Mouse (Mus musculus): ENCODE data around the gene U2af2. TPM values are rescaled to one million over a fixed set of nuclear protein-coding genes. Genes with fewer than 3 reads are reported as not detected.

Gene U2af2
- polyA plus RNA-seq, 1 experiment from 2014 or later, result 166 TPM

DNA sequence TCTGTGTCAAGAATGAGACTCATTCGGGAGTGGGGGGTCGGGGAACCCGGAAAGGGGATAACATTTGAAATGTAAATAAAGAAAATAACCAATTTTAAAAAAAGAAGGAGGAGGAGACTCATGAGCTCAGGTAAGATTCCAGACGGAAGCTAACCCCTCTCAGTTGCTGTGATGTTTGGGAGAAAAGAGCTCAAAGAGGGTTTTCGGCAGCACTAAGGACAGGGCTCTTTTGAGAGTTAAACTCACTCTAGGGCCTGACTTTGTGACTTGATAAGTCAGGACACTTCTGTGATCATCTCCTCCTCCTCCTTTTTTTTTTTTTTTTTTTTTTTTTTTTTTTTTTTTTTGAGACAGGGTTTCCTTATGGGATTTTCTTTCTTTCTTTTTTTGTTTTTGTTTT is 23.0 kb upstream of the U2af2 start:
- H3K9ac ChIP-seq, result peak overlapping the region; percentile 74; the same call in 1 of the 2 replicates
- H3K9me3 ChIP-seq, result no peaks in the 10 kb centered on the region
- H3K4me1 ChIP-seq, result peaks cover 21% of the 10 kb centered on the region
- H3K4me3 ChIP-seq (replicated peaks), result peak overlapping the region; percentile 66
- no peaks in the 10 kb centered on the region for H3K27me3 ChIP-seq
- H3K4me2 ChIP-seq, result peak overlapping the region; percentile 54
- 43% methylated on average over 5 of the region's 5 CpGs for WGBS
- H3K27ac ChIP-seq, result 0 out of 2 replicates have a peak overlapping the region, but pooled peaks have one; percentile 98
- ATAC-seq (ENCODE audit: low FRiP score), result no peak
- H3K36me3 ChIP-seq (replicated peaks), result peaks cover 32% of the 10 kb centered on the region

DNA sequence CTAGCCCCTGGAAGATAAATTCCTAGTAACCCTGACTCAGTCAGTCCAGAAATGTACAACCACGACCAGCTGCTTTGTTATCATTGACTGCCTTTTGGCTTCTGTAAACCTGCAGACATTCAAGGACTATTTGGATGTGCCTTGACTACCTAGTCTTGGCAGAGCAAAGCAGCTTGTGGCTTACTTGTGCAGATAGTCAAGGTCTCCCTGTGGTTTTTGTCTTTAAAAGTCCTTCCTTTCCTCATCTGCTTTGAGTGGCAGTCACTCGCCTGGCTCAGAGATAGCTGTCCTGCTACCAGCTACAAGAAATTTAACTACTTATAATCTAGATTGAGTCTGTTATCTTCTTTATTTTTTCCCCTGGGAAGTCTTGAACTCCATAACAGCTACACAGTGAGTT is 17.0 kb upstream of the U2af2 start:
- no peak for ATAC-seq (ENCODE audit: low FRiP score)
- WGBS, result 75% methylated on average over 2 of the region's 2 CpGs

DNA sequence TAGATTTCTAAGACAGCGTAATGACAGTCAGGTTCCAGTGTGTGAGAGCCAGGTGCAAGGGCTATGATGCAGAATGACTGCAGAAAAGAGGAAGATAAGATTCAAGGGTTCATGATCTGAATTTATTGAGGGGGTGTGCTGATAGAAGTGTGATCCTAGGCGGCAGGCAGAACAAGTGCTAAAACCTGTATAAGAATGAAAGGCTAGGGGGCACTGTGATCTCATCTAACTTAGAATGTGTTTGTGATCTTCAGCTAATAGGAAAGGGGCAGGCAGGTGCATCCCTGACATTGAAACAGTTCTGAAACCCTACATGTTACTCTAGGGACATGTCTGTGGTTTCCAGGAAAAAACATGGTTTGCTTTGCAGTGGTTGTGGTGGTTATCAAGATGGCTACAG is 15.8 kb upstream of the U2af2 start:
- H3K4me3 ChIP-seq (replicated peaks), result no peak overlapping the region
- no peak overlapping the region for H3K27ac ChIP-seq
- H3K9me3 ChIP-seq, result no peaks in the 10 kb centered on the region
- H3K9ac ChIP-seq, result no peak overlapping the region
- WGBS, result 73% methylated on average over 2 of the region's 2 CpGs
- peaks cover 7% of the 10 kb centered on the region for H3K4me1 ChIP-seq
- H3K4me2 ChIP-seq, result no peak overlapping the region
- peaks cover 5% of the 10 kb centered on the region; the same call in 1 of the 2 replicates for H3K36me3 ChIP-seq (replicated peaks)
- no peak for ATAC-seq (ENCODE audit: low FRiP score)
- H3K27me3 ChIP-seq, result 0 out of 2 replicates have a peak, but pooled peaks cover 3% of the 10 kb centered on the region

More for the DNA sequence above, 17.0 kb upstream of the U2af2 start:
- no peaks in the 10 kb centered on the region for H3K9me3 ChIP-seq
- H3K4me2 ChIP-seq, result no peak overlapping the region
- H3K9ac ChIP-seq, result no peak overlapping the region
- H3K4me3 ChIP-seq (replicated peaks), result no peak overlapping the region
- H3K36me3 ChIP-seq (replicated peaks), result peaks cover 6% of the 10 kb centered on the region
- H3K27ac ChIP-seq, result no peak overlapping the region
- H3K27me3 ChIP-seq, result 0 out of 2 replicates have a peak, but pooled peaks cover 3% of the 10 kb centered on the region
- 0 out of 2 replicates have a peak, but pooled peaks cover under 1% of the 10 kb centered on the region for H3K4me1 ChIP-seq

DNA sequence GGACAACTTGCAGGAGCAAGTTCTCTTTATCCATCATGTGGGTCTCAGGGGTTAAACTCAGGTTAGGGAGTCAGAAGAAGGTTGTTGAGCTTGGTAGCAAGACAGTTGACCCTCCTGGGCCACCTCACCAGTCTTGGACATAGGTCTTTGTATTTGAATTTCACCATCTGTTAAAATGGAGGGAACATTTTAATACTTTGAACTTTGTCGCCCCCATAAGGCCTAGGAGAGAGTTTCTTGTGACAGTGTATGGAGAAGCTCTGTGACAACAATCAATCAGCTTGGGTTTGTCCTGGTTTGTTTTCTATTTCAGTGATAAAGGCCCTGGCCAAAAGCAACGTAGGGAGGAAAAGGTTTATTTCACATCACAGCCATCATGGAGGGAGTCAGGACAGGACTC is 14.6 kb upstream of the U2af2 start:
- 34% methylated on average over 2 of the region's 2 CpGs for WGBS
- Histone ChIP-seq H3K27ac (no peak overlapping the region), H3K27me3 (peaks cover 9% of the 10 kb centered on the region), H3K4me3 (replicated peaks) (no peak overlapping the region), H3K36me3 (replicated peaks) (no peaks in the 10 kb centered on the region), H3K9me3 (no peaks in the 10 kb centered on the region), H3K9ac (no peak overlapping the region), H3K4me2 (no peak overlapping the region), H3K4me1 (peaks cover 12% of the 10 kb centered on the region)
- ATAC-seq (ENCODE audit: low FRiP score), result no peak

DNA sequence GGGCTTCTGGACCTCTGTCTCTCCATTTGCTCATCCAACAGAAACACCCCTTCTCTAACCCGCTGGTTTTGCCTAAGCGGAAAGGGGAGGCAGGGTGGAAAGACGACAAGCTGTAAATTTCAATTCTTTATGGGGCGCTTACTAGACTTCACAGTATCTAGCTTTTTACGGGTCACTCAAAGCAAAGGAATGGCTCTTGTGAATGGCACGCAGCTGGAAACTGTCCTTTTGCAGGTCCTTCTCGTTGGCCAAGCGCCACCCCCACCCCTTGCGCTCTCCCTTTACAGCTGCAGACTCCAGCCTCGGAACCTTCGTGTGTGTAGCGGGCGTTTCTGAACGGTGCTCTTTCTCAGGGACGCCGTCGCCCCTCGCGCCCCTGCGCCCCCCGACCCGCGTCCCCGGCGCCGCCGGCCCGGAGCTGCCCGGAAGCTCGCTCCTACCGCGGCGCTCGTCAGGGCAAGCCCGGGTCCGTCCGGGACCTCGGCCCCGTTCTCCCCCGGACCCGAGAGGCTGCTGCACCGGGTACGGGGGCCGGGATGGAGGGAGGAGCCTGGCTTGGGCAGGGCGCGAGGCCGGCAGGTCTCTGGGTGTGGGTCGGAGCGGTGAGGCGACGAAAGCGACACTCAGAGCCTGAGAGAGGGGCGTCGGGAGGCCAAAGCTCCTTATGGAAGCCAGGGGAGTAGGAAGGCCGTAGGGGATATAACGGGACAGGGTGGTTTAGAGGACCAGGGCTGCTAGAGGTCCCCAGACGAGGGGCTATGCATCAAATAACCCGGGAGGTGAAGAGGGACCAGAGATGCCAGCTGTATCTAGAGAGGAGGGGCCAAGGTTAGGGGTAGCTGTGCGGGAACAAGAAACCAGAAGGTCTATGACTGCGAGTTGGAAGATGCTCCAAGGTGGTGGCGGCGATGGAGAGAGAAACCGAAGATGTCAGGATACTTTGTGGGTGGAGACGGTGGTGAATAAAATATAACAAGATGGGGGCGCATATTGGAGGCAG is 10.4 kb upstream of the U2af2 start, which contains the start of gene Zfp580:
Zfp580 (plus strand) TSS at position 346 of the 1,000 bp plus-strand sequence.
- peak within 1 kb of the TSS; percentile 80 for H3K27ac ChIP-seq
- peaks cover 51% of the 10 kb centered on the region for H3K27me3 ChIP-seq
- peak; percentile 84 for ATAC-seq (ENCODE audit: low FRiP score)
- peak within 1 kb of the TSS; percentile 79 for H3K4me3 ChIP-seq (replicated peaks)
- peak within 1 kb of the TSS; percentile 82 for H3K4me2 ChIP-seq
- H3K4me1 ChIP-seq, result peaks cover 35% of the 10 kb centered on the region
- H3K36me3 ChIP-seq (replicated peaks), result no peaks in the 10 kb centered on the region
- 2% methylated on average over 64 of the region's 65 CpGs for WGBS
- peak within 1 kb of the TSS; percentile 89 for H3K9ac ChIP-seq
- H3K9me3 ChIP-seq, result no peaks in the 10 kb centered on the region

DNA sequence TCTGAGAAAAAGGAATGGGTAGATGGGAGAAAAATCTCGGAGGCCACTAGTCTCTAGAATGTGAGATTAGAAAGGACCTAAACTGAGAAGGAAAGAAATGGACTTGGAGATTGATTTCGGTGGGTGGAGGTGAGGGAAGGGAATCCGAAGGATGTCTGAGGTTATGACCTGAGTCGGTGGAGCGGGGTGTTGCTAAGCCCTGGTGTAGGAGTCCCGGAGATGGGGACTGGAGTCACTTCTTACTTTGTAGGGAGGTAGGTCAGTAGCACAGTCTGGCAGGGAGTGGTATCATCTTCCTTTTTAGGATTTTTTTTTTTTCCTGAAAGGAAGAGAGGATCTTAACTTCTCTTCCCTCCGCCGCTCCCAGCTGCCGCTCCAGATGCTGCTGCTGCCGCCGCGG is 9.5 kb upstream of the U2af2 start:
- no peak for ATAC-seq (ENCODE audit: low FRiP score)
- H3K36me3 ChIP-seq (replicated peaks), result no peaks in the 10 kb centered on the region
- peak overlapping the region; percentile 79 for H3K4me3 ChIP-seq (replicated peaks)
- no peaks in the 10 kb centered on the region for H3K9me3 ChIP-seq
- H3K27me3 ChIP-seq, result peaks cover 60% of the 10 kb centered on the region
- WGBS, result 3% methylated on average over 12 of the region's 12 CpGs
- no peak overlapping the region for H3K27ac ChIP-seq
- H3K4me2 ChIP-seq, result peak overlapping the region; percentile 82
- peak overlapping the region; percentile 89 for H3K9ac ChIP-seq
- H3K4me1 ChIP-seq, result peaks cover 44% of the 10 kb centered on the region

DNA sequence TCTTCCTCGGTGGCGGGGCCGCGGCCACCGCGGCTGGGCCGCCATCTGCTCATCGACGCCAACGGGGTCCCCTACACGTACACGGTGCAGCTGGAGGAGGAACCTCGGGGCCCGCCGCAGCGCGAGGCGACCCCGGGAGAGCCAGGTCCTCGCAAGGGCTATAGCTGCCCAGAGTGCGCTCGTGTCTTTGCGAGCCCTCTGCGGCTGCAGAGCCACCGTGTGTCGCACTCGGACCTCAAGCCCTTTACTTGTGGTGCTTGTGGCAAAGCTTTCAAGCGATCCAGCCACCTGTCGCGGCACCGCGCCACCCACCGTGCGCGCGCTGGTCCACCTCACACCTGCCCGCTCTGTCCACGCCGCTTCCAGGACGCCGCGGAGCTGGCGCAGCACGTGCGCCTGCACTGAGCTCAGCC is 9.0 kb upstream of the U2af2 start:
- Histone ChIP-seq H3K4me3 (replicated peaks) (peak overlapping the region; percentile 79), H3K9me3 (no peaks in the 10 kb centered on the region), H3K27ac (no peak overlapping the region), H3K4me1 (peaks cover 44% of the 10 kb centered on the region), H3K36me3 (replicated peaks) (no peaks in the 10 kb centered on the region), H3K27me3 (peaks cover 65% of the 10 kb centered on the region), H3K4me2 (peak overlapping the region; percentile 82), H3K9ac (peak overlapping the region; percentile 56)
- no peak for ATAC-seq (ENCODE audit: low FRiP score)
- WGBS, result 2% methylated on average over 45 of the region's 45 CpGs

DNA sequence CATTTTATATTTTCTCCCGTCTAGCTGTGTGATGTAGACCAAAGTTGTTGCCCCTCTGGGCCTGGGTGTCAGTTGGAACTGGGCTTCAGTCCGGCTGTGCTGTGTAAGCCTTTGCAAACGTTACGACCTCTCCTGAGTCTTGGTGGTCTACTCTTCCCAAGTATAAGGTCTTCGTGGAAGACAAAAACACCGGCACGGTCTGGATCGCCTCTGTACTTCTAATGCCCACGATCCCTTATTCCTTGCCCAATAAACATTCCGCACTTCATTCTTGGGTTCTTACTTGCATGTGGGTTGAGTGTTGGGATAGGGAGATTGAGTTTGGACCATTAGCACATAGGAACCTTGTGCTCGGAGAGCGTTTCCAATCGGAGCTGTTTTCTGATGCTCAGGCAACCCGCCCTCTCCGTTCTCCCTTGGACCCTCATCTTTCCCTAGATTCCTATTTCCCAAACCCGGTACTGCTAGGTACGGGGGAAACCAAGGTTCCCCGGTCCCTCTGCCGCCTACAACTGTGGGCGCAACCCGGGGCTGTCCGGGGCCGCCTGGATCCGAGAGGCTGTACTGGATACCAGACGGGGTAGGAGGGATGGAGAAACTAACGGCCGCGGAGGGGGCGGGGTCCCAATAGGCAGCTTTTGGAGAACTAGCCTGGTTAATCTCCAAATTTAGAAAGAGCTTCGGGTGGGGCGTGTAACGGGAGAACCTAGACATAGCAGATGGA is 8.3 kb upstream of the U2af2 start:
- peaks cover 72% of the 10 kb centered on the region for H3K27me3 ChIP-seq
- H3K9me3 ChIP-seq, result no peaks in the 10 kb centered on the region
- ATAC-seq (ENCODE audit: low FRiP score), result no peak
- peak overlapping the region; percentile 82 for H3K4me2 ChIP-seq
- H3K27ac ChIP-seq, result no peak overlapping the region
- peaks cover 44% of the 10 kb centered on the region for H3K4me1 ChIP-seq
- WGBS, result 9% methylated on average over 32 of the region's 32 CpGs
- H3K9ac ChIP-seq, result peak overlapping the region; percentile 56; the same call in 1 of the 2 replicates
- peak overlapping the region; percentile 79 for H3K4me3 ChIP-seq (replicated peaks)
- H3K36me3 ChIP-seq (replicated peaks), result no peaks in the 10 kb centered on the region

DNA sequence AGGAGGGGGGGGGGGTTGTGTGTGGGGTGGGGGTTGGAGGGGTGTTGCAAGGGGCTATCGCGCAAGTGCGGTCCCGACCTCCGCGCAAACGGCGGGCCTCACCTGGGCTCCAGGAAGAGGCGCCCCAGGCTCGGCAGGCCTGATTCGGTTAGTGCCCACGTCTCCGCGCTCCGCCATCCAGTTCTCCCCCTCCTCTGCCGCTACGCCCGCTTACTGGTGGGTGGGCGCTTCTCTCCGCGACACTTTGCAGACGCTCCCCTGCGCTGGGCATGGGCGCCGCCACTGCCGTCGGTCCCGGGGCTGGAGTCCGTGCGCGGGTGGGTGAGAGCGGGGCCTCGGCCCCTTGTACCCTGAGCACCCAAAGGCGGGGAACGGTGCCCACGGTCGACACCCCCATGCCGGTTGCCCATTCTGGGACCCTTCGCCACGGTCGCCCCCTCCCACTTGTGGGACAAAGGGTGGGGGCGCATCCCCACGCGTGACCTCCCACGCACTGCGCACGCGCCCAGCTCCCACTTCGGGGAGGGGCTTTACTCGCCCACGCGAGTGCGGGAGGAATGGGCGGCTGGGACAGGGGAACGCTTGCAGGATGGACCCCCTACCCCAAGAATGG is 5.2 kb upstream of the U2af2 start:
- H3K36me3 ChIP-seq (replicated peaks), result no peaks in the 10 kb centered on the region
- peak overlapping the region; percentile 70 for H3K4me2 ChIP-seq
- WGBS, result 2% methylated on average over 49 of the region's 55 CpGs
- H3K4me1 ChIP-seq, result peaks cover 50% of the 10 kb centered on the region
- H3K9me3 ChIP-seq, result no peaks in the 10 kb centered on the region
- H3K4me3 ChIP-seq (replicated peaks), result peak overlapping the region; percentile 48
- H3K27ac ChIP-seq, result no peak overlapping the region
- H3K9ac ChIP-seq, result peak overlapping the region; percentile 71
- no peak for ATAC-seq (ENCODE audit: low FRiP score)
- H3K27me3 ChIP-seq, result peaks cover 70% of the 10 kb centered on the region

DNA sequence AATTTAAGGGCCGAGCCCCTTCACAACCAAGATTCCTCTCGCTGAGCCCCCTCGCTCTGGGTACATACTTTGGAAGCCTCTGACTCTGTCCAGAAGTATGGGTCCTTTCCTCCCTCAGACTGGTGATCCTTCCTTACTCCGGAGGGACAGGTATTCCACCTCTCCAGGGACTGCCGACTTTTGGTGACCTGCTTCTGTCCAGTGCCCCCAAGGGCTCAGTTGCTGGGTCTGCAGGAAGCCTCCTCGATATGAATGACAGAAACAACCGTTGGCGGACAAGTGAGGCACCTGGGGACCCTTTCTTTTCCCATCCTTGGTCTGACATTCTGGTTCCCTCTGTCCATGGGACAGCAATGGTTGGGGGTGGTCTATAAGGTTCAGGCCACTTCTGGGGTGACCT is 4.6 kb upstream of the U2af2 start:
- no peak overlapping the region for H3K27ac ChIP-seq
- peak overlapping the region; percentile 48 for H3K4me3 ChIP-seq (replicated peaks)
- peak overlapping the region; percentile 70 for H3K4me2 ChIP-seq
- peaks cover 64% of the 10 kb centered on the region for H3K27me3 ChIP-seq
- H3K36me3 ChIP-seq (replicated peaks), result no peaks in the 10 kb centered on the region
- peaks cover 44% of the 10 kb centered on the region for H3K4me1 ChIP-seq
- peak overlapping the region; percentile 71; the same call in 1 of the 2 replicates for H3K9ac ChIP-seq
- 38% methylated on average over 8 of the region's 8 CpGs for WGBS
- no peak for ATAC-seq (ENCODE audit: low FRiP score)
- no peaks in the 10 kb centered on the region for H3K9me3 ChIP-seq

DNA sequence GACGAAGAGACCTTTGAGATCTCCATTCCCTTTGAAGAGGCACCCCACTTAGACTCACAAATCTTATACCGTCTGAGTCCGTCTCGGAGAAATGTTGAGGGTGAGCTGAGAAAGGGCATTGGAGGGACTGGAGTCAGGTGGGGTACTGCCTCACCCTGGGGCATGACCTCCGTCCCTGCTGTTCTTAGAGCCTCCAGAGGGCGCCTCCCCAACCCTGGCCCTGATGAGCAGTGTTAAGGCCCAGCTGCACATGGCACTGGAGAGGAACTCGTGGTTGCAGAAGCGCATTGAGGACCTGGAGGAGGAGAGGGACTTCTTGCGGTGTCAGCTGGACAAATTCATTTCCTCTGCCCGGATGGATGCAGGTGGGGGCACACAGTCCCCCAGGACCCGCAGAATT is 4.1 kb upstream of the U2af2 start:
- 28% methylated on average over 11 of the region's 11 CpGs for WGBS
- Histone ChIP-seq H3K9me3 (no peaks in the 10 kb centered on the region), H3K4me1 (peaks cover 40% of the 10 kb centered on the region), H3K27ac (no peak overlapping the region), H3K36me3 (replicated peaks) (no peaks in the 10 kb centered on the region), H3K9ac (no peak overlapping the region), H3K27me3 (peaks cover 59% of the 10 kb centered on the region), H3K4me3 (replicated peaks) (no peak overlapping the region), H3K4me2 (peak overlapping the region; percentile 70; the same call in 1 of the 2 replicates)
- ATAC-seq (ENCODE audit: low FRiP score), result no peak

DNA sequence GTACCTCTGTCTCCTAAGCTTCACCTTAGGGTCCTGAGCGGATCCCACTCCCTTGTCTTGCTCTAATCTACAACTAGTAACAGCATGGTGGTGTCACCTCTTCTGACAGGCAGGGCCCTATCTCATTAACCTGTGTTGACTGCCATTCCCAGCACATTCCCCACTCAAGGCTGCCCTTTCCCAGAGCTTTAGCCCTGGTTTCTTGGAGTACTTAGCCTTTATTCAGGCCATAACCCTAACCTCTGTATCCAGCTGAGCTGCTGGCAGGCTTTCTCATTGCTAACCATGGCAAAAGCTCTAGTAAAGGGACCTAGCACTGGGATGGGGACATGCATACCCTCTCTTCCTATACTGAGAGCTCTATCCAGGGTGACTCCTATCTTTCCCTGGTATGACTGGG is 3.3 kb upstream of the U2af2 start:
- Histone ChIP-seq H3K4me1 (peaks cover 38% of the 10 kb centered on the region), H3K9ac (no peak overlapping the region), H3K36me3 (replicated peaks) (no peaks in the 10 kb centered on the region), H3K27me3 (peaks cover 51% of the 10 kb centered on the region), H3K4me2 (no peak overlapping the region), H3K27ac (no peak overlapping the region), H3K9me3 (no peaks in the 10 kb centered on the region), H3K4me3 (replicated peaks) (no peak overlapping the region)
- WGBS, result 91% methylated on average over 1 of the region's 1 CpGs
- ATAC-seq (ENCODE audit: low FRiP score), result no peak

All from forebrain, embryonic 12.5 days (tissue).